Mouse (Mus musculus) retina, adult 2 months (tissue): ENCODE data around the gene Myh10.
"Not testable (repeated sequence)": the region's sequence is repeated elsewhere in the genome, so short reads cannot be mapped to it uniquely, and the experiment has no call there.

ENCODE experiments used
- DNase-seq: peaks from one replicate; pipeline ENCODE4 v3.0.0-alpha.2; 2012; ENCODE audit warnings: low read depth, low spot score

Gene Myh10

GRCm38 (mm10) chr11:68790720-68791119 lies 99.4 kb downstream of the Myh10 start:
- no peak for DNase-seq

GRCm38 (mm10) chr11:68791794-68792193 lies 100.4 kb downstream of the Myh10 start:
- no peak for DNase-seq

GRCm38 (mm10) chr11:68798258-68798657 lies 106.9 kb downstream of the Myh10 start:
- no peak for DNase-seq

- no peak for DNase-seq
Measured at GRCm38 (mm10) chr11:68805148-68805547, 113.8 kb downstream of the Myh10 start.

- peak; percentile 41 for DNase-seq
Measured at GRCm38 (mm10) chr11:68807787-68808186, 116.4 kb downstream of the Myh10 start.

- no peak for DNase-seq
Measured at GRCm38 (mm10) chr11:68811881-68812577, 120.7 kb downstream of the Myh10 start.

- DNase-seq, result no peak
Measured at GRCm38 (mm10) chr11:68818416-68818815, 127.1 kb downstream of the Myh10 start.

- DNase-seq, result no peak
Measured at GRCm38 (mm10) chr11:68819226-68819805, 128.0 kb downstream of the Myh10 start.

- DNase-seq, result no peak
Measured at GRCm38 (mm10) chr11:68822326-68822725, 131.0 kb downstream of the Myh10 start.

GRCm38 (mm10) chr11:68826735-68827134 lies 135.4 kb downstream of the Myh10 start:
- no peak for DNase-seq

- DNase-seq, result not testable (repeated sequence)
Measured at GRCm38 (mm10) chr11:68831580-68831979, 140.2 kb downstream of the Myh10 start.

GRCm38 (mm10) chr11:68832793-68833192 lies 141.4 kb downstream of the Myh10 start:
- DNase-seq, result no peak

GRCm38 (mm10) chr11:68833593-68833992 lies 142.2 kb downstream of the Myh10 start:
- no peak for DNase-seq

GRCm38 (mm10) chr11:68835034-68835433 lies 143.7 kb downstream of the Myh10 start:
- DNase-seq, result no peak

- no peak for DNase-seq
Measured at GRCm38 (mm10) chr11:68839606-68840005, 148.2 kb downstream of the Myh10 start.

GRCm38 (mm10) chr11:68850862-68851261 lies 159.5 kb downstream of the Myh10 start:
- no peak for DNase-seq

- no peak for DNase-seq
Measured at GRCm38 (mm10) chr11:68851644-68852485, 160.5 kb downstream of the Myh10 start.

GRCm38 (mm10) chr11:68852486-68852901 lies 161.1 kb downstream of the Myh10 start:
- DNase-seq, result peak; percentile 29

- DNase-seq, result peak; percentile 97
Measured at GRCm38 (mm10) chr11:68852932-68853409, 161.6 kb downstream of the Myh10 start.

- DNase-seq, result no peak
Measured at GRCm38 (mm10) chr11:68853611-68854401, 162.4 kb downstream of the Myh10 start.

- DNase-seq, result no peak
Measured at GRCm38 (mm10) chr11:68854621-68855020, 163.3 kb downstream of the Myh10 start.
